Mouse (Mus musculus): ENCODE data around the gene Prkn.

DNA sequence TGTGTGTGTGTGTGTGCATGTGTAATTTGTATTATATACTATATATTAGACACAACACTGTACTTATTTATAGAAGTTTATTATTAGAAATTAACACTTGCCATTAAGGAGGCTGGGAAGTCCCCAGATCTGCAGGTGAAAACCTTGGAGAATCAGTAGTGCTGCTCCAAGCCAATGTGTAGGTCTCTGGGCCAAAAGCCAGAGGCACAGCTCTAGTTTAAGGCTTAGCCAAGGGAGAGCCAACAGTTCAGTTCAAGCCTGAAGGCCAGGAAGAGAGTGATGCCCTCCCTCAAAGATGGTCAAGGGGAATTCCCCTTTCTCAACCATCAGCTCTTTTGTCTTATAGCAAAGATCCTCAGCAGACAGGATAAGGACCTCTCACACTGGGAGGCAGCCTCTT lies 230.8 kb downstream of the Prkn start:
- TF ChIP-seq GATA1 (IDR thresholded peaks at IDR 0.05; ENCODE audit: borderline replicate concordance, low read length) (no peak), FLI1 (IDR thresholded peaks at IDR 0.05; ENCODE audit: low read length) (no peak)
